In the genomic region with DNA sequence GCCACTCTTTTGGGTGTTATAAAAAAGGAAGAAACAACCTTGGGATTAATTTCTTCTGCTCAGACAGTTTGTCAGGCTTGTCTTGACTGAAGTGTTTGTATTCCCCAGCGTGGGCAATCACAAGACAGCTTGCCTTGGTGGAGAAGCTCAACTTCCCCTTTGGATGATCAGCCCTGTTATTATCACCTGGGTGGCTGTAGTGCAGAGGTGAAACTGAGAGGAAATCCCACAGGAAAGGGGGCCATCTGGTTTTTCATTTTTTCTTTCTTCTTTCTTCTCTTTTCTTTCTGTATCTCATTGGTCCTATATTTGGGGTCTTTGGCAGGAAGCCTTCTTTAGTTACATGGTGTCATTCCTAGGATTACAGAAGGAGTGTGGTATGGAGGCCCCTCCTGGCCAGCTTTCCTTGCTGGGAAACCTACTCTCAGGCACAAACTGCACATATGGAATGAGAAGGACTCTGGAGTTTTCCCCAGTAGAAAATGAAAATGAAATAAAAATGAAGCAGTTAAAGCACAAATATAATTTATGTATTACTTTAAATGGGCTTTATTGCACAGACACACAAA, we compare ENCODE assay signal across 16 mouse cellular contexts.
"Had no signal": no experiment of that assay in that cellular context is flagged by ENCODE, and none has a peak within 500 bp of the region (broad histone marks: within the 10 kb centered on the region; RNA-seq: fewer than 3 reads in every experiment).

No protein-coding gene starts in this region.

- H3K4me2 ChIP-seq: midbrain, embryonic 12.5 days; neural tube, embryonic 13.5 days had no signal

- H3K9ac ChIP-seq: liver, embryonic 14.5 days; midbrain, embryonic 12.5 days; neural tube, embryonic 13.5 days had no signal

- H3K4me3 ChIP-seq: midbrain, embryonic 12.5 days; neural tube, embryonic 13.5 days had no signal

- H3K27me3 ChIP-seq: midbrain, embryonic 12.5 days; neural tube, embryonic 13.5 days had no signal

- H3K36me3 ChIP-seq: midbrain, embryonic 12.5 days; neural tube, embryonic 13.5 days had no signal

- H3K27ac ChIP-seq: liver, embryonic 14.5 days; midbrain, embryonic 12.5 days; neural tube, embryonic 13.5 days had no signal

- H3K9me3 ChIP-seq: midbrain, embryonic 12.5 days; neural tube, embryonic 13.5 days had no signal

- ATAC-seq: inflammation-experienced regulatory T-cells, adult 6 months; midbrain, embryonic 16.5 days had no signal

- H3K4me1 ChIP-seq: midbrain, embryonic 12.5 days; neural tube, embryonic 13.5 days had no signal

- DNase-seq: kidney, adult 18-20 months; kidney, postnatal 10 days; kidney, postnatal 4 days; layer of hippocampus, postnatal 36 days; left cerebral cortex, postnatal 4 days; lung, adult 18-20 months; lung, postnatal 4 days; retina, postnatal 1 day; right cerebral cortex, postnatal 14 days; thymus, adult 2 months; thymus, postnatal 25 days had no signal
